Mouse (Mus musculus): ENCODE data around the gene Slc4a3. TPM values are rescaled to one million over a fixed set of nuclear protein-coding genes. Genes with fewer than 3 reads are reported as not detected.

Gene Slc4a3
- polyA plus RNA-seq, 1 experiment from 2014 or later: 42.9 TPM

- Histone ChIP-seq H3K27me3 (no peaks in the 10 kb centered on the region), H3K4me2 (replicated peaks) (no peak overlapping the region), H3K9ac (replicated peaks) (no peak overlapping the region), H3K4me3 (replicated peaks) (no peak overlapping the region), H3K4me1 (replicated peaks) (no peaks in the 10 kb centered on the region), H3K27ac (no peak overlapping the region), H3K9me3 (no peaks in the 10 kb centered on the region), H3K36me3 (no peaks in the 10 kb centered on the region)
- ATAC-seq: no peak
- 60% methylated on average over 6 of the region's 6 CpGs for WGBS
Measured at GRCm38 (mm10) chr1:75570403-75570802, 24.3 kb downstream of the Slc4a3 start.

GRCm38 (mm10) chr1:75572776-75573175 lies 26.7 kb downstream of the Slc4a3 start:
- Histone ChIP-seq H3K36me3 (no peaks in the 10 kb centered on the region), H3K9ac (replicated peaks) (no peak overlapping the region), H3K4me3 (replicated peaks) (no peak overlapping the region), H3K9me3 (no peaks in the 10 kb centered on the region), H3K4me2 (replicated peaks) (no peak overlapping the region), H3K27ac (no peak overlapping the region), H3K27me3 (no peaks in the 10 kb centered on the region), H3K4me1 (replicated peaks) (no peaks in the 10 kb centered on the region)
- ATAC-seq: no peak
- WGBS: 79% methylated on average over 6 of the region's 6 CpGs

GRCm38 (mm10) chr1:75573715-75574114 lies 27.6 kb downstream of the Slc4a3 start:
- Histone ChIP-seq H3K4me1 (replicated peaks) (no peaks in the 10 kb centered on the region), H3K9me3 (no peaks in the 10 kb centered on the region), H3K27ac (no peak overlapping the region), H3K36me3 (no peaks in the 10 kb centered on the region), H3K4me2 (replicated peaks) (no peak overlapping the region), H3K27me3 (no peaks in the 10 kb centered on the region), H3K4me3 (replicated peaks) (no peak overlapping the region), H3K9ac (replicated peaks) (no peak overlapping the region)
- WGBS: 80% methylated on average over 7 of the region's 7 CpGs
- no peak for ATAC-seq

- H3K9me3 ChIP-seq: no peaks in the 10 kb centered on the region
- H3K4me1 ChIP-seq (replicated peaks): no peaks in the 10 kb centered on the region
- no peak for ATAC-seq
- no peak overlapping the region for H3K27ac ChIP-seq
- H3K4me3 ChIP-seq (replicated peaks): no peak overlapping the region
- no peaks in the 10 kb centered on the region for H3K27me3 ChIP-seq
- H3K4me2 ChIP-seq (replicated peaks): no peak overlapping the region
- WGBS: 75% methylated on average over 17 of the region's 17 CpGs
- no peak overlapping the region for H3K9ac ChIP-seq (replicated peaks)
- H3K36me3 ChIP-seq: no peaks in the 10 kb centered on the region
Measured at GRCm38 (mm10) chr1:75574476-75575310, 28.6 kb downstream of the Slc4a3 start.

- H3K27me3 ChIP-seq: no peaks in the 10 kb centered on the region
- no peaks in the 10 kb centered on the region for H3K36me3 ChIP-seq
- H3K4me3 ChIP-seq (replicated peaks): no peak overlapping the region
- H3K9me3 ChIP-seq: no peaks in the 10 kb centered on the region
- WGBS: 15% methylated on average over 7 of the region's 7 CpGs
- no peak overlapping the region for H3K4me2 ChIP-seq (replicated peaks)
- H3K27ac ChIP-seq: peak overlapping the region; percentile 82
- peaks cover 7% of the 10 kb centered on the region; the same call in 1 of the 2 replicates for H3K4me1 ChIP-seq (replicated peaks)
- ATAC-seq: peak; percentile 76
- H3K9ac ChIP-seq (replicated peaks): no peak overlapping the region
Measured at GRCm38 (mm10) chr1:75581936-75582624, 36.0 kb downstream of the Slc4a3 start.

GRCm38 (mm10) chr1:75582625-75582956 lies 36.5 kb downstream of the Slc4a3 start:
- H3K27me3 ChIP-seq: no peaks in the 10 kb centered on the region
- H3K4me2 ChIP-seq (replicated peaks): no peak overlapping the region
- peaks cover 7% of the 10 kb centered on the region; the same call in 1 of the 2 replicates for H3K4me1 ChIP-seq (replicated peaks)
- peak overlapping the region; percentile 82 for H3K27ac ChIP-seq
- H3K9ac ChIP-seq (replicated peaks): no peak overlapping the region
- H3K4me3 ChIP-seq (replicated peaks): no peak overlapping the region
- 49% methylated on average over 5 of the region's 5 CpGs for WGBS
- ATAC-seq: peak; percentile 76
- no peaks in the 10 kb centered on the region for H3K36me3 ChIP-seq
- H3K9me3 ChIP-seq: no peaks in the 10 kb centered on the region

GRCm38 (mm10) chr1:75583034-75583433 lies 37.0 kb downstream of the Slc4a3 start:
- H3K4me1 ChIP-seq (replicated peaks): peaks cover 7% of the 10 kb centered on the region; the same call in 1 of the 2 replicates
- H3K27ac ChIP-seq: peak overlapping the region; percentile 82
- H3K4me2 ChIP-seq (replicated peaks): no peak overlapping the region
- ATAC-seq: no peak
- H3K9me3 ChIP-seq: no peaks in the 10 kb centered on the region
- H3K36me3 ChIP-seq: no peaks in the 10 kb centered on the region
- WGBS: 73% methylated on average over 10 of the region's 10 CpGs
- no peaks in the 10 kb centered on the region for H3K27me3 ChIP-seq
- no peak overlapping the region for H3K9ac ChIP-seq (replicated peaks)
- no peak overlapping the region for H3K4me3 ChIP-seq (replicated peaks)

- no peak overlapping the region for H3K4me3 ChIP-seq (replicated peaks)
- H3K9ac ChIP-seq (replicated peaks): no peak overlapping the region
- H3K27ac ChIP-seq: no peak overlapping the region
- H3K4me2 ChIP-seq (replicated peaks): no peak overlapping the region
- no peaks in the 10 kb centered on the region for H3K36me3 ChIP-seq
- no peaks in the 10 kb centered on the region for H3K27me3 ChIP-seq
- no peaks in the 10 kb centered on the region for H3K9me3 ChIP-seq
- peaks cover 13% of the 10 kb centered on the region for H3K4me1 ChIP-seq (replicated peaks)
- WGBS: 91% methylated on average over 3 of the region's 3 CpGs
- ATAC-seq: no peak
Measured at GRCm38 (mm10) chr1:75586791-75587190, 40.7 kb downstream of the Slc4a3 start.

- ATAC-seq: no peak
- Histone ChIP-seq H3K36me3 (no peaks in the 10 kb centered on the region), H3K4me2 (replicated peaks) (no peak overlapping the region), H3K9ac (replicated peaks) (no peak overlapping the region), H3K4me1 (replicated peaks) (peaks cover 10% of the 10 kb centered on the region; the same call in 1 of the 2 replicates), H3K9me3 (no peaks in the 10 kb centered on the region), H3K27me3 (no peaks in the 10 kb centered on the region), H3K27ac (no peak overlapping the region), H3K4me3 (replicated peaks) (no peak overlapping the region)
- 82% methylated on average over 12 of the region's 12 CpGs for WGBS
Measured at GRCm38 (mm10) chr1:75587738-75588719, 42.0 kb downstream of the Slc4a3 start.

- 35% methylated on average over 7 of the region's 7 CpGs for WGBS
- no peak overlapping the region for H3K4me3 ChIP-seq (replicated peaks)
- H3K4me2 ChIP-seq (replicated peaks): no peak overlapping the region
- no peak overlapping the region for H3K27ac ChIP-seq
- H3K9me3 ChIP-seq: no peaks in the 10 kb centered on the region
- H3K4me1 ChIP-seq (replicated peaks): peaks cover 10% of the 10 kb centered on the region; the same call in 1 of the 2 replicates
- no peaks in the 10 kb centered on the region for H3K36me3 ChIP-seq
- H3K9ac ChIP-seq (replicated peaks): no peak overlapping the region
- no peaks in the 10 kb centered on the region for H3K27me3 ChIP-seq
- peak; percentile 53; the same call in 1 of the 2 replicates for ATAC-seq
Measured at GRCm38 (mm10) chr1:75588874-75589273, 42.8 kb downstream of the Slc4a3 start.

GRCm38 (mm10) chr1:75589983-75590382 lies 43.9 kb downstream of the Slc4a3 start:
- Histone ChIP-seq H3K9me3 (no peaks in the 10 kb centered on the region), H3K4me1 (replicated peaks) (peaks cover 19% of the 10 kb centered on the region), H3K36me3 (no peaks in the 10 kb centered on the region), H3K4me2 (replicated peaks) (no peak overlapping the region), H3K27ac (no peak overlapping the region), H3K4me3 (replicated peaks) (no peak overlapping the region), H3K9ac (replicated peaks) (no peak overlapping the region), H3K27me3 (no peaks in the 10 kb centered on the region)
- WGBS: 82% methylated on average over 2 of the region's 2 CpGs
- no peak for ATAC-seq

Data from midbrain, embryonic 13.5 days (tissue).